Mouse (Mus musculus) MEL (cell line): ENCODE results near the gene Rnf7. TPM values are rescaled to one million over a fixed set of nuclear protein-coding genes. Genes with fewer than 3 reads are reported as not detected.

ENCODE experiments used
- DNase-seq: peaks from one replicate; pipeline ENCODE4 v3.0.0; 2011; ENCODE audit warnings: low read depth, low spot score
- H3K27ac ChIP-seq: 2 replicates; pipeline ENCODE4 v1.5.1; 2012; ENCODE audit warnings: low read depth, mild to moderate bottlenecking, control low read depth, low read length, moderate library complexity; ENCODE audit not compliant: control insufficient read depth
- H3K27me3 ChIP-seq, 2 experiments: fragments of 150-350 bp in 1 of 2; sonication (generic) in 1 of 2; 2 replicates each; pipeline ENCODE4 v1.6.1; 2012; ENCODE audit warnings: low read length in 2 of 2, mild to moderate bottlenecking in 2 of 2, improper control_type of control experiment in 1 of 2, moderate library complexity in 1 of 2; ENCODE audit not compliant: insufficient read depth in 2 of 2, control insufficient read depth in 1 of 2
- H3K36me3 ChIP-seq, 2 experiments: 2 replicates each; pipeline ENCODE4 v1.6.1; 2012 to 2014; ENCODE audit warnings: low read length in 2 of 2, improper control_type of control experiment in 1 of 2, inconsistent platforms in 1 of 2, mild to moderate bottlenecking in 1 of 2; ENCODE audit not compliant: insufficient read depth in 2 of 2, control insufficient read depth in 1 of 2
- H3K4me1 ChIP-seq, 2 experiments: fragments of 150-350 bp in 1 of 2; sonication (generic) in 1 of 2; 2 replicates each; pipeline ENCODE4 v1.6.1; 2012; ENCODE audit warnings: low read length in 2 of 2, improper control_type of control experiment in 1 of 2, mild to moderate bottlenecking in 1 of 2; ENCODE audit not compliant: insufficient read depth in 2 of 2, control insufficient read depth in 1 of 2
- H3K4me3 ChIP-seq, 2 experiments: fragments of 150-350 bp in 1 of 2; sonication (generic) in 1 of 2; 2 replicates each; pipeline ENCODE4 v1.5.1; 2012; ENCODE audit warnings: low read depth in 2 of 2, low read length in 2 of 2, mild to moderate bottlenecking in 2 of 2, moderate library complexity in 2 of 2, control low read depth in 1 of 2, improper control_type of control experiment in 1 of 2; ENCODE audit not compliant: control insufficient read depth in 1 of 2, insufficient read depth in 1 of 2
- H3K79me2 ChIP-seq: 2 replicates; pipeline ENCODE4 v1.6.1; 2012; ENCODE audit warnings: mild to moderate bottlenecking, low read length, moderate library complexity; ENCODE audit not compliant: control insufficient read depth, poor library complexity, insufficient read depth
- H3K9ac ChIP-seq: 2 replicates; pipeline ENCODE4 v1.6.1; 2012; ENCODE audit warnings: low read depth, mild to moderate bottlenecking, control low read depth, low read length, moderate library complexity; ENCODE audit not compliant: control insufficient read depth, poor library complexity, severe bottlenecking
- H3K9me3 ChIP-seq: fragments of 150-350 bp; sonication (generic); replicated peaks from 2 replicates; pipeline ENCODE4 v1.6.1; 2012; ENCODE audit warnings: mild to moderate bottlenecking, low read length, improper control_type of control experiment, moderate library complexity; ENCODE audit not compliant: insufficient read depth
- BHLHE40 ChIP-seq: IDR thresholded peaks from 2 replicates; pipeline ENCODE4 v1.6.1; 2012; ENCODE audit warnings: low read depth, mild to moderate bottlenecking, inconsistent platforms, low read length, improper control_type of control experiment, borderline replicate concordance
- CTCF ChIP-seq, 3 experiments: IDR thresholded peaks in 2 of 3; conservative IDR thresholded peaks in 1 of 3; 2 replicates each; pipeline ENCODE4 v1.5.1; 2011 to 2012; ENCODE audit warnings: low read length in 3 of 3, low read depth in 2 of 3, mild to moderate bottlenecking in 2 of 3, improper control_type of control experiment in 1 of 3, inconsistent platforms in 1 of 3, mixed read lengths in 1 of 3, moderate library complexity in 1 of 3; ENCODE audit not compliant: control insufficient read depth in 1 of 3, insufficient read depth in 1 of 3, poor library complexity in 1 of 3, severe bottlenecking in 1 of 3
- GATA1 ChIP-seq: IDR thresholded peaks from 2 replicates; pipeline ENCODE4 v1.6.1; 2011; ENCODE audit warnings: low read depth, low read length, improper control_type of control experiment
- JUND ChIP-seq: IDR thresholded peaks from 2 replicates; pipeline ENCODE4 v1.6.1; 2011; ENCODE audit warnings: low read depth, mild to moderate bottlenecking, improper control_type of control experiment, low read length
- MAX ChIP-seq: IDR thresholded peaks from 2 replicates; pipeline ENCODE4 v1.6.1; 2011; ENCODE audit warnings: low read length, improper control_type of control experiment
- MAZ ChIP-seq: IDR thresholded peaks from 2 replicates; pipeline ENCODE4 v1.6.1; 2012; ENCODE audit warnings: low read depth, mild to moderate bottlenecking, inconsistent platforms, low read length, improper control_type of control experiment
- MEF2A ChIP-seq: IDR thresholded peaks from 2 replicates; pipeline ENCODE4 v1.6.1; 2014; ENCODE audit warnings: low read depth, mild to moderate bottlenecking, inconsistent platforms, low read length, improper control_type of control experiment; ENCODE audit not compliant: poor library complexity, insufficient replicate concordance, severe bottlenecking; ENCODE audit errors: extremely low read depth
- MXI1 ChIP-seq: IDR thresholded peaks from 2 replicates; pipeline ENCODE4 v1.6.1; 2011; ENCODE audit warnings: mild to moderate bottlenecking, low read depth, low read length, improper control_type of control experiment
- MYB ChIP-seq: IDR thresholded peaks from 2 replicates; pipeline ENCODE4 v1.6.1; 2011; ENCODE audit warnings: mild to moderate bottlenecking, low read depth, low read length, improper control_type of control experiment
- NELFE ChIP-seq: IDR thresholded peaks from 2 replicates; pipeline ENCODE4 v1.6.1; 2011; ENCODE audit warnings: low read depth, low read length, improper control_type of control experiment
- NRF1 ChIP-seq: IDR thresholded peaks from 2 replicates; pipeline ENCODE4 v1.6.1; 2014; ENCODE audit warnings: low read depth, mild to moderate bottlenecking, inconsistent platforms, low read length, improper control_type of control experiment, moderate library complexity; ENCODE audit not compliant: poor library complexity, insufficient read depth, severe bottlenecking
- POLR2A ChIP-seq, 2 experiments: IDR thresholded peaks; 2 replicates each; pipeline ENCODE4 v1.6.1; 2011 to 2012; ENCODE audit warnings: low read length in 2 of 2, mild to moderate bottlenecking in 2 of 2, control low read depth in 1 of 2, improper control_type of control experiment in 1 of 2, low read depth in 1 of 2, moderate library complexity in 1 of 2; ENCODE audit not compliant: control insufficient read depth in 1 of 2, insufficient read depth in 1 of 2, poor library complexity in 1 of 2
- POLR2AphosphoS5 ChIP-seq: IDR thresholded peaks from 2 replicates; pipeline ENCODE4 v1.6.1; 2012; ENCODE audit warnings: low read depth, borderline replicate concordance, mild to moderate bottlenecking, inconsistent platforms, low read length, moderate library complexity, mixed read lengths
- RAD21 ChIP-seq: IDR thresholded peaks from 2 replicates; pipeline ENCODE4 v1.6.1; 2011; ENCODE audit warnings: mild to moderate bottlenecking, low read depth, low read length, improper control_type of control experiment
- RCOR1 ChIP-seq: IDR thresholded peaks from 2 replicates; pipeline ENCODE4 v1.6.1; 2012; ENCODE audit warnings: low read depth, mild to moderate bottlenecking, inconsistent platforms, low read length, improper control_type of control experiment
- SMC3 ChIP-seq: IDR thresholded peaks from 2 replicates; pipeline ENCODE4 v1.6.1; 2011; ENCODE audit warnings: low read depth, low read length, improper control_type of control experiment
- TBP ChIP-seq: IDR thresholded peaks from 2 replicates; pipeline ENCODE4 v1.8.0; 2011; ENCODE audit warnings: low read depth, low read length, improper control_type of control experiment
- TCF12 ChIP-seq: IDR thresholded peaks from 2 replicates; pipeline ENCODE4 v1.6.1; 2014; ENCODE audit warnings: low read depth, mild to moderate bottlenecking, inconsistent platforms, low read length, improper control_type of control experiment, moderate library complexity
- UBTF ChIP-seq: IDR thresholded peaks from 2 replicates; pipeline ENCODE4 v1.6.1; 2012; ENCODE audit warnings: low read depth, mild to moderate bottlenecking, inconsistent platforms, low read length, improper control_type of control experiment, moderate library complexity, borderline replicate concordance; ENCODE audit not compliant: insufficient read depth
- USF1 ChIP-seq: IDR thresholded peaks from 2 replicates; pipeline ENCODE4 v1.6.1; 2014; ENCODE audit warnings: low read depth, mild to moderate bottlenecking, inconsistent platforms, low read length, improper control_type of control experiment, moderate library complexity
- USF2 ChIP-seq, 2 experiments: IDR thresholded peaks; 2 replicates each; pipeline ENCODE4 v1.6.1; 2011 to 2012; ENCODE audit warnings: improper control_type of control experiment in 2 of 2, low read length in 2 of 2, borderline replicate concordance in 1 of 2, inconsistent platforms in 1 of 2, low read depth in 1 of 2, mild to moderate bottlenecking in 1 of 2; ENCODE audit not compliant: insufficient read depth in 1 of 2
- ZC3H11A ChIP-seq: IDR thresholded peaks from 2 replicates; pipeline ENCODE4 v1.6.1; 2012; ENCODE audit warnings: low read depth, mild to moderate bottlenecking, inconsistent platforms, low read length, improper control_type of control experiment
- ZKSCAN1 ChIP-seq: IDR thresholded peaks from 2 replicates; pipeline ENCODE4 v1.6.1; 2012; ENCODE audit warnings: low read depth, mild to moderate bottlenecking, inconsistent platforms, low read length, improper control_type of control experiment, moderate library complexity
- polyA plus RNA-seq, 2 experiments: library from polyadenylated mRNA; stranded (reverse) in 1 of 2; unstranded in 1 of 2; fragments of >175 nt in 1 of 2; fragments of >200 nt in 1 of 2; gene quantifications; 2 replicates each; pipeline versions ENCODE4 v1.2.1 to v1.2.4; 2012; ENCODE audit warnings: low replicate concordance in 2 of 2, low read depth in 1 of 2; ENCODE audit not compliant: insufficient read length in 2 of 2, insufficient read depth in 1 of 2, missing spikeins in 1 of 2
- total RNA-seq: library from RNA; depleted of rRNA; stranded (reverse); fragments of 300-350 nt; gene quantifications from 2 replicates; pipeline ENCODE4 v1.2.3, GENCODE M21; 2012

The Rnf7 gene
- total and polyA plus RNA-seq, 3 experiments = 105 to 157 TPM; not detected in 1

DNA sequence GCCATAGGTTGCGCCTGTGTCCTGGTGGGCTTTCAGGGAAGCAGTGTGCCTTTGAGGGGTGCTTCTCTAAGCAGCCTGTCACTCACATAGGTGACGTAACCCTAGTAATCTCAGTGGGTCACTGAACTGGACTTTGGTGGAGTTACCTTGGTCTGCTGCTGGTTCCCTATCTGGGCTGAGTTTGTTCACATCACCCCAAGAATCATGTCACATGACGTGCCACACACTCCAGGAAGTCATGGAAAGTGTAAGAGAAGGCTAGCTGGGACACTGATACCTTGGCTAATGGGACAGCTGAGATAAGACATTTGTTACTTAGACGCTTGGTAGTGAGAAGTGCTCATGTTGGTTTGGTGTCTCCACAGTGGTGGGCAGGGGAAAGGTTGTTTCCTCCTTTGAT is 47.5 kb upstream of the Rnf7 start:
- no peak overlapping the region for H3K27ac ChIP-seq
- no peak overlapping the region for H3K4me3 ChIP-seq
- H3K27me3 ChIP-seq = no peaks in the 10 kb centered on the region
- H3K9ac ChIP-seq = no peak overlapping the region
- TF ChIP-seq UBTF (no peak), USF1 (peak; percentile 77), GATA1 (peak; percentile 11; the same call in 1 of the 2 replicates), ZKSCAN1 (no peak), POLR2AphosphoS5 (no peak)
- TF ChIP-seq, all 39 proteins: peak for 2
- no peaks in the 10 kb centered on the region for H3K79me2 ChIP-seq
- no peaks in the 10 kb centered on the region; a peak in 1 of 4 replicates for H3K36me3 ChIP-seq
- DNase-seq = peak; percentile 40
- no peaks in the 10 kb centered on the region for H3K9me3 ChIP-seq
- peaks cover 0 to 9% of the 10 kb centered on the region in 2 experiments; a peak in 2 of 4 replicates for H3K4me1 ChIP-seq

DNA sequence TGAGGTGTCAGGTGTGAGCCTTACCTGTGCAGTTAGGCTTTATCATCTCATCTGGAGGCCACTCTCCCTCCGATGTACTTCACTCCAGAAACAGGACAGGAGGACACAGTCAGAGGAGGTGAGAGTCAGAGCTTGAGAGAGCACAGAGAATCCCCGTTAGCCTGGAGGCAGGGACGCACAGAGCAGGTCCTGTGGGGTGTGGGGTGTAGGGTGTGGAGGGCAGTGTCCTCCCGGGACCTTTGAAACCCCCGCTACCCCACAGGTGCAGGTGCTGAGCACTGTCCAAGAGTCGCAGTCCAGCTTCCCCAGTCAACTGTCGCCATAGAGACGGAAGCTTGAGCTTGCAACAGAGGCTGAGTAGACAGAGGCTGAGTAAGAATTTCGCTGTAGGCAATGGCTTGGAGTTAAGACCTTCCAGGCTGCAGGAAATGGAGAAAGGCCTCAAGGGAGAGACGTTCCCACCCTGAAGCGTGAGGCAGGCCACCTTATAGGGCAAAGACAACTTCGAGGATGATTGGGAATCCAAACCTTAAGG is 46.6 kb upstream of the Rnf7 start, which contains the start of gene Gm28729:
Gene Gm28729 (minus strand): TSS at position 293 of the 535 bp plus-strand sequence.
- peaks cover 0 to 9% of the 10 kb centered on the region in 2 experiments; a peak in 2 of 4 replicates for H3K4me1 ChIP-seq
- H3K36me3 ChIP-seq = no peaks in the 10 kb centered on the region; a peak in 1 of 4 replicates
- no peak for DNase-seq
- H3K79me2 ChIP-seq = no peaks in the 10 kb centered on the region
- TF ChIP-seq UBTF (no peak), MAX (no peak), MAZ (no peak), USF1 (no peak), TCF12 (no peak), NRF1 (no peak), USF2 (IDR thresholded peaks at IDR 0.05; ENCODE audit: borderline replicate concordance in 1 of 2, insufficient read depth in 1 of 2, low read depth in 1 of 2, low read length in 2 of 2) (no peak), BHLHE40 (no peak)
- H3K9ac ChIP-seq = no peak within 1 kb of the TSS
- H3K9me3 ChIP-seq = no peaks in the 10 kb centered on the region
- no peak within 1 kb of the TSS for H3K4me3 ChIP-seq
- no peak within 1 kb of the TSS for H3K27ac ChIP-seq
- no peaks in the 10 kb centered on the region for H3K27me3 ChIP-seq

DNA sequence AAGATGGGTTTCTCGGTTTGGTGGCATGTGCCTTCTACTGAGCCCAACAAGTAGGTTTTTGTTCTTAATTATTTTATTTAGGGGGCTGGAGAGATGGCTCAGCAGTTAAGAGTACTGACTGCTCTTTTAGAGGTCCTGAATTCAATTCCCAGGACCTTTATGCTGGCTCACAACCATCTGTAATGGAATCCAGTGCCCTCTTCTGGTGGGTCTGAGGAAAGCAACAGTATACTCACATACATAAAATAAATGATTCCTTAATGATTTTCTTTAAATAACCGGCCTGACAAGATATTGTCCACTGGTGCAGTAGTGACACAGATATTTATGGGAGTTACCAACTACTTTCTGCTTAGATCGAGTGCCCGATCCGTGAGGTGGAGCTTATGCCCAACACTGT is 44.7 kb upstream of the Rnf7 start:
- H3K9ac ChIP-seq = no peak overlapping the region
- no peaks in the 10 kb centered on the region for H3K9me3 ChIP-seq
- peaks cover 0 to 9% of the 10 kb centered on the region in 2 experiments; a peak in 2 of 4 replicates for H3K4me1 ChIP-seq
- H3K4me3 ChIP-seq = no peak overlapping the region
- H3K36me3 ChIP-seq = no peaks in the 10 kb centered on the region; a peak in 1 of 4 replicates
- H3K27me3 ChIP-seq = no peaks in the 10 kb centered on the region
- DNase-seq = peak; percentile 50
- no peaks in the 10 kb centered on the region for H3K79me2 ChIP-seq
- H3K27ac ChIP-seq = no peak overlapping the region
- TF ChIP-seq MYB (no peak), NRF1 (no peak), JUND (no peak), ZC3H11A (peak; percentile 33), MEF2A (no peak), NELFE (no peak), POLR2AphosphoS5 (no peak), SMC3 (peak; percentile 47), RCOR1 (no peak), POLR2A (IDR thresholded peaks at IDR 0.05; ENCODE audit: control insufficient read depth in 1 of 2, insufficient read depth in 1 of 2, low read depth in 1 of 2, low read length in 2 of 2, poor library complexity in 1 of 2) (no peak), GATA1 (no peak), CTCF (IDR thresholded peaks at IDR 0.05 in 2 of 3, conservative IDR thresholded peaks at IDR 0.05 in 1 of 3; ENCODE audit: control insufficient read depth in 1 of 3, insufficient read depth in 1 of 3, low read depth in 2 of 3, low read length in 3 of 3, poor library complexity in 1 of 3, severe bottlenecking in 1 of 3) (peak; percentile 43 to 53 (median 46)), RAD21 (peak; percentile 57), USF2 (IDR thresholded peaks at IDR 0.05; ENCODE audit: borderline replicate concordance in 1 of 2, insufficient read depth in 1 of 2, low read depth in 1 of 2, low read length in 2 of 2) (no peak), TCF12 (no peak), MXI1 (no peak), TBP (no peak)
